Mouse (Mus musculus) layer of hippocampus, adult 2 months (tissue): ENCODE measurements at regions not wholly inside any gene's neighbourhood (a gene's known extent, or its start where the extent isn't known, plus 50 kb on each side); places are given as distances from the start of the nearest gene placed in this dataset.

Experiments used
- DNase-seq, 2 experiments: peaks; one replicate each; pipeline ENCODE4 v3.0.0; 2022; ENCODE audit warnings: low spot score in 2 of 2
- H3K27ac ChIP-seq: fragments of 200-600 bp; 2 replicates; pipeline ENCODE4 v1.8.1; 2022
- H3K4me3 ChIP-seq: fragments of 200-600 bp; 2 replicates; pipeline ENCODE4 v1.8.1; 2022; ENCODE audit warnings: mild to moderate bottlenecking
- CTCF ChIP-seq: fragments of 200-600 bp; conservative IDR thresholded peaks from 2 replicates; pipeline ENCODE4 v1.8.1; 2022; ENCODE audit warnings: antibody characterized with exemption, mild to moderate bottlenecking, moderate library complexity

GRCm38 (mm10) chr10:92453550-92453949 is 268.7 kb downstream of the Nedd1 start:
- Histone ChIP-seq H3K4me3 (no peak overlapping the region), H3K27ac (no peak overlapping the region)
- TF ChIP-seq CTCF, result no peak
- no peak for DNase-seq

GRCm38 (mm10) chr10:92445957-92446356 is 276.3 kb downstream of the Nedd1 start:
- no peak overlapping the region for H3K4me3 ChIP-seq
- no peak for TF ChIP-seq CTCF
- H3K27ac ChIP-seq, result no peak overlapping the region
- DNase-seq, result peak in 1 of 2 experiments; percentile 2

- H3K27ac ChIP-seq, result no peak overlapping the region; the same call in 1 of the 2 replicates
- TF ChIP-seq CTCF, result no peak
- peak; percentile 52 to 58 for DNase-seq
- no peak overlapping the region for H3K4me3 ChIP-seq
Observed at GRCm38 (mm10) chr10:92438621-92439394, 283.4 kb downstream of the Nedd1 start.

- no peak overlapping the region for H3K27ac ChIP-seq
- no peak for TF ChIP-seq CTCF
- no peak for DNase-seq
- H3K4me3 ChIP-seq, result no peak overlapping the region
Observed at GRCm38 (mm10) chr10:92429256-92429655, 293.0 kb downstream of the Nedd1 start.

GRCm38 (mm10) chr10:92428026-92428425 is 294.2 kb downstream of the Nedd1 start:
- no peak for DNase-seq
- H3K4me3 ChIP-seq, result no peak overlapping the region
- no peak overlapping the region for H3K27ac ChIP-seq

GRCm38 (mm10) chr10:92426443-92426842 is 295.8 kb downstream of the Nedd1 start:
- Histone ChIP-seq H3K4me3 (no peak overlapping the region), H3K27ac (no peak overlapping the region)
- no peak for TF ChIP-seq CTCF
- no peak for DNase-seq

More at GRCm38 (mm10) chr10:92428026-92428425, 294.2 kb downstream of the Nedd1 start:
- TF ChIP-seq CTCF, result no peak

GRCm38 (mm10) chr10:92412737-92413136 is 309.5 kb downstream of the Nedd1 start:
- Histone ChIP-seq H3K27ac (no peak overlapping the region), H3K4me3 (no peak overlapping the region)
- DNase-seq, result no peak
- no peak for TF ChIP-seq CTCF

- TF ChIP-seq CTCF, result no peak
- H3K4me3 ChIP-seq, result no peak overlapping the region
- no peak for DNase-seq
- no peak overlapping the region for H3K27ac ChIP-seq
Observed at GRCm38 (mm10) chr10:92410813-92411325, 311.4 kb downstream of the Nedd1 start.

- no peak overlapping the region for H3K27ac ChIP-seq
- H3K4me3 ChIP-seq, result peak overlapping the region; percentile 46
- peak; percentile 13 to 31 for DNase-seq
- TF ChIP-seq CTCF, result no peak
Observed at GRCm38 (mm10) chr10:92404697-92405293, 317.4 kb downstream of the Nedd1 start.

- no peak for TF ChIP-seq CTCF
- no peak for DNase-seq
- H3K27ac ChIP-seq, result no peak overlapping the region
- no peak overlapping the region for H3K4me3 ChIP-seq
Observed at GRCm38 (mm10) chr10:92400587-92401090, 321.6 kb downstream of the Nedd1 start.

GRCm38 (mm10) chr10:92389176-92389732 is 333.0 kb downstream of the Nedd1 start:
- DNase-seq, result no peak
- Histone ChIP-seq H3K27ac (no peak overlapping the region), H3K4me3 (no peak overlapping the region)
- no peak for TF ChIP-seq CTCF

- no peak for TF ChIP-seq CTCF
- H3K4me3 ChIP-seq, result no peak overlapping the region
- H3K27ac ChIP-seq, result no peak overlapping the region
- DNase-seq, result no peak
Observed at GRCm38 (mm10) chr10:92367126-92367525, 355.1 kb downstream of the Nedd1 start.

GRCm38 (mm10) chr10:92356738-92357137 is 365.5 kb downstream of the Nedd1 start:
- TF ChIP-seq CTCF, result no peak
- Histone ChIP-seq H3K4me3 (no peak overlapping the region), H3K27ac (no peak overlapping the region)
- no peak for DNase-seq

- no peak for DNase-seq
- no peak overlapping the region for H3K27ac ChIP-seq
- H3K4me3 ChIP-seq, result no peak overlapping the region
- no peak for TF ChIP-seq CTCF
Observed at GRCm38 (mm10) chr10:92349043-92349442, 373.2 kb downstream of the Nedd1 start.
